Mouse (Mus musculus): Measurements from ENCODE around the gene Nectin4. TPM values are rescaled to one million over a fixed set of nuclear protein-coding genes. Genes with fewer than 3 reads are reported as not detected.
"Not testable (repeated sequence)": the region's sequence is repeated elsewhere in the genome, so short reads cannot be mapped to it uniquely, and the experiment has no call there.

Nectin4 gene
- 3.6 and 3.9 TPM in 2 replicates for polyA plus RNA-seq (2015; fragmentation: Nextera tagmentation; extraction: Ambion mirVana)

DNA sequence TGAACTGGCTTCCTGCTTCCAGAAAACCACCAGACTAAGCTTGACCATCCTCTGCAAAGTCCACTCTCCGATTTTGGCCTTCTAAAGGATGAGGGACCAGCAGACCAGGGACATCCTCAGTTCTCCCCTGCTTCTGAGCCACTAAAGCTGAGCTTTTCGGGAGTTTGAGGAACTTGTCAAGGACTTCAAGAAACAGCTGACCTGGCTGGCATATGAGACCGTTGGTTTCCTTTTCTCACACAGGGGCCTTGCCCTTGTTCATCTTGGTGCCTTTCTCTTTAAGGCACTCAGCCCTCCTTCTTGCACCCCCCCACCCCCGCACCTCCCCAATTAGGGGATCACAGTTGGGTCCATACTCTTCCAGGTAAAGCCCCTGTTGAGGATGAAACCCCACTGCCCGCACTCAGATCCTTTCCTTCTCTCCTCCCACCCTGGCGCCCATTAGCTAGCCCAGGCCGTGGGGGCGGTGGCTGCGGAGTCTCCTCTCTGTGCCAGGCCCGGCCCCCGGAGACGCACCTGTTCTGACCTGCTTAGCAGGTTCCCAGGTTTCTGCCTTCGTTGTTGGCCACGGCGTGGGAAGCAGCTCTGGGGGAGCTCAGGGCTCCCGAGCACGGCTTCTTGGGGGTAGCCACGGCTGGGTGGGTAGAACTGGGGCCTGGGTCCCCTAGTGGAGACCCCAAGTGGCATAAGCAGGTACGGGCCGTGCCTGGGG, at the start of gene Nectin4:
Gene Nectin4, plus strand, starts transcription at position 255 of the 712 bp plus-strand sequence.
- Histone ChIP-seq H3K4me3 (ENCODE audit: low read depth, low read length) (no peak within 1 kb of the TSS), H3K27ac (ENCODE audit: low read length) (no peak within 1 kb of the TSS)
- ATAC-seq: no peak

GRCm38 (mm10) chr1:171320151-171320550, 49.7 kb upstream of the Nectin4 start:
- no peak overlapping the region for H3K4me2 ChIP-seq (ENCODE audit: low read length)
- H3K9ac ChIP-seq (ENCODE audit: low read depth, low read length): no peak overlapping the region
- H3K27me3 ChIP-seq (ENCODE audit: control insufficient read depth, insufficient read depth, low read depth, low read length): no peaks in the 10 kb centered on the region
- H3K4me1 ChIP-seq (ENCODE audit: control insufficient read depth, insufficient read depth, low read length): no peaks in the 10 kb centered on the region
- H3K9me3 ChIP-seq (replicated peaks; ENCODE audit: control insufficient read depth, low read length, poor library complexity, severe bottlenecking): no peaks in the 10 kb centered on the region
- H3K36me3 ChIP-seq (ENCODE audit: control insufficient read depth, insufficient read depth, low read length): no peaks in the 10 kb centered on the region
- ATAC-seq: no peak
- WGBS: 16% methylated on average over 5 of the region's 5 CpGs
- no peak overlapping the region for H3K4me3 ChIP-seq (ENCODE audit: low read depth, low read length)
- H3K27ac ChIP-seq (ENCODE audit: low read length): no peak overlapping the region

More for the DNA sequence above, at the start of gene Nectin4:
- no peaks in the 10 kb centered on the region for H3K9me3 ChIP-seq (replicated peaks; ENCODE audit: control insufficient read depth, low read length, poor library complexity, severe bottlenecking)
- WGBS: 40% methylated on average over 20 of the region's 20 CpGs
- H3K9ac ChIP-seq (ENCODE audit: low read depth, low read length): no peak within 1 kb of the TSS
- H3K36me3 ChIP-seq (ENCODE audit: control insufficient read depth, insufficient read depth, low read length): no peaks in the 10 kb centered on the region
- H3K4me2 ChIP-seq (ENCODE audit: low read length): no peak within 1 kb of the TSS
- H3K4me1 ChIP-seq (ENCODE audit: control insufficient read depth, insufficient read depth, low read length): no peaks in the 10 kb centered on the region
- H3K27me3 ChIP-seq (ENCODE audit: control insufficient read depth, insufficient read depth, low read depth, low read length): no peaks in the 10 kb centered on the region

- Histone ChIP-seq H3K36me3 (ENCODE audit: control insufficient read depth, insufficient read depth, low read length) (no peaks in the 10 kb centered on the region), H3K4me1 (ENCODE audit: control insufficient read depth, insufficient read depth, low read length) (peaks cover 2% of the 10 kb centered on the region; the same call in 1 of the 2 replicates), H3K4me2 (ENCODE audit: low read length) (no peak overlapping the region), H3K27me3 (ENCODE audit: control insufficient read depth, insufficient read depth, low read depth, low read length) (no peaks in the 10 kb centered on the region), H3K27ac (ENCODE audit: low read length) (no peak overlapping the region), H3K9ac (ENCODE audit: low read depth, low read length) (no peak overlapping the region), H3K9me3 (replicated peaks; ENCODE audit: control insufficient read depth, low read length, poor library complexity, severe bottlenecking) (no peaks in the 10 kb centered on the region), H3K4me3 (ENCODE audit: low read depth, low read length) (no peak overlapping the region)
- no peak for ATAC-seq
Measured at GRCm38 (mm10) chr1:171321415-171321814, 48.5 kb upstream of the Nectin4 start.

DNA sequence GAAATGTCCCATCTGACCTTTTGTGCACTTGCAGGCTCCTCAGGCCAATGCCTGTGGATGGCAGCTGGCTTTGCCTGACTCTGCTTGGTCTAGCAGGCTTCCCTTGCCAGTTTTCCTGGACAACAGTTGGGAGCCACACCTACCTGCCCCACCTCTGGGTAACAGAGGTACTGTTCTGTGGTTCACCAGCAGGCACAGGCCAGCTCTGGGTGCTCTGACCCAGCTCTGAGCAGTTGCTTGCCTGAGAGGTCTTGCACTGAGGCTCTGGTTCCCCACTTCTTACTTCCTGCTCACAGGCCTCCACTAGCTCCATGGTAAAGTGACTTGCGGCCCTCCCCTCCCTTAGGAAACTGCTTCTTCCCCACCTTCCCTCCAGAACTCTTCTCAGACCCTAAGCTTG, 47.9 kb upstream of the Nectin4 start:
- ATAC-seq: peak; percentile 55; the same call in 1 of the 2 replicates
- Histone ChIP-seq H3K4me2 (ENCODE audit: low read length) (no peak overlapping the region), H3K27ac (ENCODE audit: low read length) (no peak overlapping the region), H3K27me3 (ENCODE audit: control insufficient read depth, insufficient read depth, low read depth, low read length) (no peaks in the 10 kb centered on the region), H3K36me3 (ENCODE audit: control insufficient read depth, insufficient read depth, low read length) (no peaks in the 10 kb centered on the region), H3K9me3 (replicated peaks; ENCODE audit: control insufficient read depth, low read length, poor library complexity, severe bottlenecking) (no peaks in the 10 kb centered on the region), H3K4me3 (ENCODE audit: low read depth, low read length) (no peak overlapping the region), H3K9ac (ENCODE audit: low read depth, low read length) (no peak overlapping the region), H3K4me1 (ENCODE audit: control insufficient read depth, insufficient read depth, low read length) (peaks cover 4% of the 10 kb centered on the region)
- WGBS: 86% methylated on average over 1 of the region's 1 CpGs

DNA sequence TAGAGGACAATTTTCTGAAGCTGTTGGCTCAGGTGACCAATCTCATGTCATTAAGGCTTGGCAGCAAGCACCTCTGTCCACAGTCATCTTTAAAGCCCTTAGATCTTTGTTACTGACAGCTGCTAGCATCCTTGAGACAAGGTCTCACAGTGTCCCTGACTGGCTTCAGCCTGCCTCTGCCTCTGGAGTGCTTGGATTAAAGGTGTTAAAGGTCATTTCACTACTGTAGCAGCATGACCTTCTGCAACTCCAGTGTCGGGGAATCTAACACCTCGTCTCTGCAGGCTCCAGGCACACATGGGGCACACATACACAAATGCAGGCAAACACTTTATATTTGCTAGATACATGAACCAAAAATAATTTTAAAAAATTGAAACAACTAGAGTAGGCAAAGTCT, 44.3 kb upstream of the Nectin4 start:
- Histone ChIP-seq H3K36me3 (ENCODE audit: control insufficient read depth, insufficient read depth, low read length) (no peaks in the 10 kb centered on the region), H3K9me3 (replicated peaks; ENCODE audit: control insufficient read depth, low read length, poor library complexity, severe bottlenecking) (no peaks in the 10 kb centered on the region), H3K9ac (ENCODE audit: low read depth, low read length) (no peak overlapping the region), H3K27ac (ENCODE audit: low read length) (no peak overlapping the region), H3K4me1 (ENCODE audit: control insufficient read depth, insufficient read depth, low read length) (peaks cover 21% of the 10 kb centered on the region), H3K4me2 (ENCODE audit: low read length) (no peak overlapping the region), H3K4me3 (ENCODE audit: low read depth, low read length) (no peak overlapping the region), H3K27me3 (ENCODE audit: control insufficient read depth, insufficient read depth, low read depth, low read length) (no peaks in the 10 kb centered on the region)
- no peak for ATAC-seq
- 86% methylated on average over 2 of the region's 2 CpGs for WGBS

DNA sequence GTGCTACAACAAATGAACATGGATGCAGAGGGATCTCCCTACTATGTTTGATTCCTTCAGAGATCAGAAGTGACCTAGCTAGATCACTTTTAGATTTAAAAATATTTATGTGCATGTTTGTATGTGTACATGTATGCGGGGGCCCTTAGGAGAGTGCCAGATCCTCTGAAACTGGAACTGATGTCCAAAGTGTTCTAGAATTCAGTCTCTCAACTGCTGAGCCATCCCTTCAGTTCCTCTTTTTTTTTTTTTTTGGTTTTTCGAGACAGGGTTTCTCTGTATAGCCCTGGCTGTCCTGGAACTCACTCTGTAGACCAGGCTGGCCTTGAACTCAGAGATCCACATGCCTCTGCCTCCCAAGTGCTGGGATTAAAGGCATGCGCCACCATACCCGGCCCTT, 43.3 kb upstream of the Nectin4 start:
- peaks cover 29% of the 10 kb centered on the region for H3K4me1 ChIP-seq (ENCODE audit: control insufficient read depth, insufficient read depth, low read length)
- not testable (repeated sequence) for H3K9me3 ChIP-seq (replicated peaks; ENCODE audit: control insufficient read depth, low read length, poor library complexity, severe bottlenecking); H3K4me3 ChIP-seq (ENCODE audit: low read depth, low read length); ATAC-seq; H3K4me2 ChIP-seq (ENCODE audit: low read length); H3K27ac ChIP-seq (ENCODE audit: low read length); H3K9ac ChIP-seq (ENCODE audit: low read depth, low read length); H3K27me3 ChIP-seq (ENCODE audit: control insufficient read depth, insufficient read depth, low read depth, low read length); H3K36me3 ChIP-seq (ENCODE audit: control insufficient read depth, insufficient read depth, low read length)
- 88% methylated on average over 4 of the region's 4 CpGs for WGBS

- WGBS: 31% methylated on average over 9 of the region's 9 CpGs
Measured at GRCm38 (mm10) chr1:171328244-171328643, 41.7 kb upstream of the Nectin4 start.

GRCm38 (mm10) chr1:171328839-171329432, 41.0 kb upstream of the Nectin4 start, which contains the start of gene Dedd:
Dedd (plus strand) TSS chr1:171329145.
- peak within 1 kb of the TSS; percentile 63 for H3K4me3 ChIP-seq (ENCODE audit: low read depth, low read length)

More at GRCm38 (mm10) chr1:171328244-171328643, 41.7 kb upstream of the Nectin4 start:
- Histone ChIP-seq H3K4me2 (ENCODE audit: low read length) (peak overlapping the region; percentile 92), H3K27me3 (ENCODE audit: control insufficient read depth, insufficient read depth, low read depth, low read length) (no peaks in the 10 kb centered on the region), H3K4me3 (ENCODE audit: low read depth, low read length) (peak overlapping the region; percentile 63), H3K4me1 (ENCODE audit: control insufficient read depth, insufficient read depth, low read length) (peaks cover 40% of the 10 kb centered on the region), H3K9ac (ENCODE audit: low read depth, low read length) (peak overlapping the region; percentile 97), H3K27ac (ENCODE audit: low read length) (peak overlapping the region; percentile 99), H3K9me3 (replicated peaks; ENCODE audit: control insufficient read depth, low read length, poor library complexity, severe bottlenecking) (no peaks in the 10 kb centered on the region), H3K36me3 (ENCODE audit: control insufficient read depth, insufficient read depth, low read length) (peaks cover 2% of the 10 kb centered on the region; the same call in 1 of the 2 replicates)
- no peak; the same call in 1 of the 2 replicates for ATAC-seq

More at GRCm38 (mm10) chr1:171328839-171329432, 41.0 kb upstream of the Nectin4 start, which contains the start of gene Dedd:
- Histone ChIP-seq H3K27ac (ENCODE audit: low read length) (peak within 1 kb of the TSS; percentile 99), H3K36me3 (ENCODE audit: control insufficient read depth, insufficient read depth, low read length) (peaks cover 2% of the 10 kb centered on the region; the same call in 1 of the 2 replicates), H3K4me1 (ENCODE audit: control insufficient read depth, insufficient read depth, low read length) (peaks cover 40% of the 10 kb centered on the region), H3K4me2 (ENCODE audit: low read length) (peak within 1 kb of the TSS; percentile 92), H3K9ac (ENCODE audit: low read depth, low read length) (peak within 1 kb of the TSS; percentile 97), H3K9me3 (replicated peaks; ENCODE audit: control insufficient read depth, low read length, poor library complexity, severe bottlenecking) (no peaks in the 10 kb centered on the region), H3K27me3 (ENCODE audit: control insufficient read depth, insufficient read depth, low read depth, low read length) (no peaks in the 10 kb centered on the region)
- under 1% methylated on average over 38 of the region's 48 CpGs for WGBS
- ATAC-seq: peak; percentile 96

Data from midbrain, embryonic 16.5 days (tissue).